Mouse (Mus musculus): ENCODE data around the gene Dnajb4. TPM values are rescaled to one million over a fixed set of nuclear protein-coding genes. Genes with fewer than 3 reads are reported as not detected.
"Not testable (repeated sequence)": the region's sequence is repeated elsewhere in the genome, so short reads cannot be mapped to it uniquely, and the experiment has no call there.

The Dnajb4 gene
- polyA plus RNA-seq, 1 experiment from 2014 or later: 41.4 TPM

DNA sequence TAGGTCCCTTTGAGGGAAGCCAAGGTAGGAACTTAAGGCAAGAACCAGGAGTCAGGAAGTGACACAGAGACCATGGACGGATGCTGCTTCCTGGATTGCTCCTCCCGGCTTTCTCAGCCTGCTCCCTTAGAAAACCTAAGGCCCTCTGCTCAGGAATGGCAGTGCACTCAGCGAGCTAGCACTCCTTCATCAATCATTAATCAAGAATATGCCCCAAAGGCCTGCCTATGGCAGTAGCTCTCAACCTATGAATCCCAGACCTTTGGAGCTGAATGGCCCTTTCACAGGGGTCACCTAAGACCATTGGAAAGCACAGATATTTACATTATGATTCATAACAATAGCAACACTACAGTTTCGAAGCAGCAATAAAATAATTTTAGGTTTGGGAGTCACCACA, 79.1 kb downstream of the Dnajb4 start:
- H3K4me3 ChIP-seq: no peak overlapping the region
- H3K9ac ChIP-seq: no peak overlapping the region
- H3K36me3 ChIP-seq: no peaks in the 10 kb centered on the region
- H3K4me1 ChIP-seq: no peaks in the 10 kb centered on the region
- no peaks in the 10 kb centered on the region for H3K27me3 ChIP-seq
- no peak for ATAC-seq (ENCODE audit: borderline replicate concordance, extremely low read depth, low FRiP score, low TSS enrichment)
- H3K9me3 ChIP-seq: no peaks in the 10 kb centered on the region
- no peak overlapping the region for H3K4me2 ChIP-seq
- H3K27ac ChIP-seq: no peak overlapping the region
- WGBS: 70% methylated on average over 4 of the region's 4 CpGs

DNA sequence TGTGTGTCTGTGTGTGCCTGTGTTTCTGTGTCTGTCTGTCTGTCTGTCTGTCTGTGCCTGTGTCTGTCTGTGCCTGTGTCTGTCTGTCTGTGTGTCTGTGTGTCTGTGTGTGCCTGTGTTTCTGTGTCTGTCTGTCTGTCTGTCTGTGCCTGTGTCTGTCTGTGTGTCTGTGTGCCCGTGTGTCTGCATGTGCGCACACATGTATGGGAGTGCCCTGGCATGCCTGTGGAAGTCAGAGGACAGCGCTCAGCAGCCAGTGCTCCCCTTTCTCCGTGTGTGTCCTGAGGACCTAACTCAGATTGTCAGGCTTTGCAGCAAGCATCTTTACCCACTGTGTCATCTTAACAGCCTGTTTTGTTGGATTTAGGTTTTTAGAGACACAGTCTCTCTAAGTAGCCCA, 80.7 kb downstream of the Dnajb4 start:
- not testable (repeated sequence) for ATAC-seq (ENCODE audit: borderline replicate concordance, extremely low read depth, low FRiP score, low TSS enrichment); H3K4me2 ChIP-seq; H3K27ac ChIP-seq; H3K4me3 ChIP-seq; H3K9me3 ChIP-seq; H3K36me3 ChIP-seq; H3K27me3 ChIP-seq; H3K9ac ChIP-seq; H3K4me1 ChIP-seq
- 90% methylated on average over 4 of the region's 4 CpGs for WGBS

DNA sequence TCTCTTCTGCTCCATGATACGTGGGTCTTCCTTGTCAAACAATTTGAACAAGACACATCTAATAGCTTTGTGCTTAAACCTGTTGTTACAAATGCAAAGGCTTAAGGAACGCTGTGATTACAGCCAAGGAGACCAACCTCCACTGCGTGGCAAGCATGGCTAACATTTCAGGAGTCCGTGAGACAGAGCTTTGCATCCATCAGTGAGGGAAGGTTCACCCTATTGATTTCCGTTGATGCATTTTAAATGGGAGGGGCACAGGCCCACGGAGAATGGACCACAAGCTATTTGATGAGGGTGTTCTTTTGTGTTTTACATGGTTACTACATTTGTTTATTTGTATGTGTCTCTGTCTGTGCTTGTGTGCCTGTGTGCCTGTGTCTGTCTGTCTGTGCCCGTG, 81.5 kb downstream of the Dnajb4 start:
- no peaks in the 10 kb centered on the region for H3K27me3 ChIP-seq

More for the DNA sequence above, 81.5 kb downstream of the Dnajb4 start:
- Histone ChIP-seq H3K4me3 (no peak overlapping the region), H3K4me1 (no peaks in the 10 kb centered on the region), H3K9me3 (no peaks in the 10 kb centered on the region), H3K9ac (no peak overlapping the region), H3K36me3 (no peaks in the 10 kb centered on the region), H3K27ac (no peak overlapping the region), H3K4me2 (no peak overlapping the region)
- WGBS: 67% methylated on average over 7 of the region's 7 CpGs
- ATAC-seq (ENCODE audit: borderline replicate concordance, extremely low read depth, low FRiP score, low TSS enrichment): no peak

Other genes starting within 250 kb of the Dnajb4 start
- 10.0 and 11.2 TPM in 2 replicates for gene Gipc2, start 44.1 kb downstream of the Dnajb4 start, polyA plus RNA-seq (2015; fragmentation: Nextera tagmentation; extraction: Ambion mirVana)
- gene Fubp1, start 120 bp upstream of the Dnajb4 start, polyA plus RNA-seq (2015; fragmentation: Nextera tagmentation; extraction: Ambion mirVana): 261 and 272 TPM in 2 replicates
- gene Nexn, start 56.0 kb upstream of the Dnajb4 start, polyA plus RNA-seq (2015; fragmentation: Nextera tagmentation; extraction: Ambion mirVana): 64.4 and 75.1 TPM in 2 replicates
- 15.6 and 16.1 TPM in 2 replicates for gene Miga1, start 130.1 kb upstream of the Dnajb4 start, polyA plus RNA-seq (2015; fragmentation: Nextera tagmentation; extraction: Ambion mirVana)
- gene Usp33, start 136.2 kb upstream of the Dnajb4 start, polyA plus RNA-seq (2015; fragmentation: Nextera tagmentation; extraction: Ambion mirVana): 49.5 and 50.6 TPM in 2 replicates
- gene Zzz3, start 185.2 kb upstream of the Dnajb4 start, polyA plus RNA-seq (2015; fragmentation: Nextera tagmentation; extraction: Ambion mirVana): 46.3 and 46.9 TPM in 2 replicates